Mouse (Mus musculus): ENCODE measurements around the gene Brd1.
A peak's percentile ranks its signal among the peaks of the same experiment; 100 is the strongest.
"Not testable (repeated sequence)": the region's sequence is repeated elsewhere in the genome, so short reads cannot be mapped to it uniquely, and the experiment has no call there.

Brd1 gene

DNA sequence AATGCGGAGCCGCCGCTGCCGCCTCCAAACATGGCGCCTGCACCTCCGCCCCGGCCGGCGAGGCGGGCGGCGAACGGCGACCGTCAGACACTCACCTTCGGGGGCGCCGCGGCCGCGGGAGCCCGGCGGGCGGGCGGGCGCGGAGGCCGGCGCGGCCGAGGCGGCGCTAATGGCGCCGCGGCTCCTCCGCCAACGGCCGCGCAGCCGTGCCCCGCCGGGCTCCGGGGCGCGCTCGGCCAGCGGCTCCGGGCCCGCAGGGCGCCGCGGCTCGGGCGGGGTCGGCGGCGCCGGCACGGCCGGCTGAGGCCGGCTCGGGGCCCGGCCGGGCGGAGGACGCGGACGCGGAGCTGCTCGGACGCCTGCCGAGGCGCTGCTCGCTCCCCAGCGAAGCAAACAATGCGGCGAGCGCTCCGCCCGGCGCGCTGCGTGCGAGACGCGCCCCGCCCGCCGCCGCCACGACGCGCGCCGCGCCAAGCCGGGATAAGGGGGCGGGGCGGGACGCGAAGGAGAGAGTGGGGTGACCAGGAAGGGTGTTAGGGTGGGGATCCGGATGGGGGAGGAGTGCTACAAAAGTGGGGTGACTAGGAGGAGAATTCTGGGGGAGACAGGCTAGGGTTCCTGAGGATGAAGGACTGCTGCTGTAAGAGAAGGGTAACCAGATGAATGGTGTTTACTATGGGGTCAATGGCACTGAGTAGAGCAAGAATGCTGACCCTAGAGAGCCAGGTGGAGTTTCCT lies at the start of gene Brd1:
Brd1 (minus strand) TSS at position 400 of the 738 bp plus-strand sequence.
- peak; percentile 76 to 94 for DNase-seq

DNA sequence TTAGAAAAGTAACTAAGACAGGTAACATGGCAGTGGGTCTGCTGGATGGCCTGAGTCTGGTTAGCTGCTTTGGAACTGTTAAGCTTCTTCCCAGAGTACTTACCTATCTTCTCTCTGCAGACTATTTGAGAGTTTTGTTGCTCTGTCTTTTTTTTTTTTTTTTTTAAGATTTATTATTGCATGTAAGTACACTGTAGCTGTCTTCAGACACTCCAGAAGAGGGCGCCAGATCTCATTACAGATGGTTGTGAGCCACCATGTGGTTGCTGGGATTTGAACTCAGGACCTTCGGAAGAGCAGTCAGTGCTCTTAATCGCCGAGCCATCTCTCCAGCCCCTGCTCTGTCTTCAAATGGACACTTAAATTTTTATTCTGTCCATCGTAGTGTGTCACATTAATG lies 40.6 kb upstream of the Brd1 start:
- DNase-seq, result not testable (repeated sequence)

DNA sequence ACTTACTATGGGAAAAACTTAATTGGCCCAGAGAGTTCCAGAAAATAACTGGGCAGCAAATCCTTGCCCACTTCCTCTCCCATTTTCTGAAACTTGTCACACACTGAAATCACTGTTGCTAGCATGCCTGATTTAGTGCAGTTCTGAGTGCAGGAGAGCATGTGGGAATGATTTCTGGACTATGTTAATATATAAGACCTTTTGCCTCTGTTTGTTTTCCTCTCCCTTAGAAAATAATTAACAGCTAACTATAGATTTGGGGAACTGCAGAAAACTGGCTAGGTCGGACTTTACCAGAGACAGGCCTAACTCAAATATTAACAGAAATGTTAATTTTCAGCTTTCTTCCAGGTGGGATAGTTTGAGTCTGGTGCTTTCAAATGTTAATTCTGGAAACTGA lies 34.5 kb upstream of the Brd1 start:
- DNase-seq, result peak in 1 of 2 experiments; percentile 23

DNA sequence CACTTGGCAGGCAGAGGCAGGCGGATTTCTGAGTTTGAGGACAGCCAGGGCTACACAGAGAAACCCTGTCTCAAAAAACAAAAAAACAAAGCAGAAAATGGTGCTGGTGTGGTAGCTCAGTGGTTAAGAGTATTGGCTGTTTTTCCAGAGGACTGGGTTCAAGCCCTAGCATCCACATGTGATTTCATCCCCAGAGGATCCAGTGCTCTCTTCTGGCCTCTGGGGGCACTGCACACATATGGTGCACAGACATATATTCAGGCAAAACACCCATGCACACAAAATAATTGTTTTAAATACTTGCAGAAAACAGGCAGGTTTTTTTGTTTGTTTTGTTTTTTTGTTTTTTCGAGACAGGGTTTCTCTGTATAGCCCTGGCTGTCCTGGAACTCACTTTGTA lies 32.1 kb upstream of the Brd1 start:
- DNase-seq, result not testable (repeated sequence)

DNA sequence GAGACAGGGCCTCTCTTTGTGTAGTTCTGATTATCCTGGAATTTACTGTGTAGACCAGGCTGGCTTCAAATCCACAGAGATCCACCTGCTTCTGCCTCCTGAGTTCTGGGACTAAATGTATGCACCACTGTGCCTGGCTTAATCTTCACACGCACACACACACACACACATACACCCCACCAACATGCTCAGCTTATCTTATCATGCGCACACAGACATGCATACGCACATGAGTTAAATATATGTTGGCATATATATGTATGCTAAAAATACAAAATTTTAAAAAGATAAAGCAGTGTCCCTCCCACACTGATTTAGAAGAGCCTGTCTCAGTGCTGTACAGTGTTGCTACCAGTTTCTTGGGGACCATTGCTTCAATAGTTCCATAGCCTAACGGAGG lies 27.5 kb upstream of the Brd1 start:
- no peak for DNase-seq

GRCm38 (mm10) chr15:88758061-88758460 lies 24.0 kb upstream of the Brd1 start:
- DNase-seq, result peak; percentile 21 to 52

DNA sequence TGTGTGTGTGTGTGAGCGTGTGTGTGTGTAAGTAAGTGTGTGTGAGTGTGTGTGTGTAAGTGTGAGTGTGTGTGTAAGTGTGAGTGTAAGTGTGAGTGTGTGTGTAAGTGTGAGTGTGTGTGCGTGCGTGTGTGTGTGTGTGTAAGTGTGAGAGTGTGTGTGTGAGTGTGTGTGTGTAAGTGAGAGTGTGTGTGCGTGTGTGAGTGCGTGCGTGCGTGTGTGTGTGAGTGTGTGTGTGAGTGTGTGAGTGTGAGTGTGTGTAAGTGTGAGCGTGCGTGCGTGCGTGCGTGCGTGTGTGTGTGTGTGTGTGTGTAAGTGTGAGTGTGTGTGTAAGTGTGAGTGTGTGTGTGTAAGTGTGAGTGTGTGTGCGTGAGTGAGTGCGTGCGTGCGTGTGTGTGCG lies 21.7 kb upstream of the Brd1 start:
- no peak for DNase-seq

DNA sequence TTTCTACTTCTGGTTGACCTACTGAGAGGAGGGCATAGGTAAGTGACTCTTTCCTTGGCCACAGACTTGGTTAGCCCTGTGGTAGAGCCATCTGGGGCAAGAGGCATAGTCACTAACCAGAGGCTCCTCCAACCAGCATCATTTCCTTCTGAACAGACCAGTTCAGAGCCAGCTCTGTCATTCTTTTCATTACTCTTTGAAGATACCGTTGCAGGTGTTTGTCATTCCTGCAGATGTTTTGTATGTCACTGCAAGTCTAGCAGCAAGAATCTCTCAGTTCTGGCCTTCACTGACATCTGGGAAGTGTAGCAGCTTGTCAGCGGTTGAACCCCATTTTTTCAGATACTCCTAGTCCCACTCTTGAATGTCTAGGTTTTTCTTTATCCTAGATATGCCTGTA lies 20.9 kb upstream of the Brd1 start:
- no peak for DNase-seq

DNA sequence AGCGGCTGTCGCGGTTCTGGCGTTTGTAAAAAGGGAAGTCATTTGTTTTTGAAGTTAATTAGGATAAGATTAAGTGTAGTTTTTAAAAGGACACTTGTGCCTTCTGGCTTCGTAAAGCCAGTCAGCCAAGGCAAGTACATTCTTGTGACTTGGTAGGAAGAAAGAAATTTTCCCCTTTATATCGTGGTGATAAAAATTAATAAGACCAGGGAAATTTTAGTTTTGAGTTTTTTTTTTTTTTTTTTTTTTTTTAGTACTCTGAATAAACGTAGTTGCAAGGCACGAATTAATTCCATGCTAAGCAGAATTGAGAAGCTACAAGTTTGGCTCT lies 18.3 kb upstream of the Brd1 start:
- no peak for DNase-seq

- peak in 1 of 2 experiments; percentile 57 for DNase-seq
These were observed 17.8 kb upstream of the Brd1 start, which contains the start of gene Zbed4 for GRCm38 (mm10) chr15:88751564-88752402. Gene Zbed4, plus strand, starts transcription at chr15:88751660.

DNA sequence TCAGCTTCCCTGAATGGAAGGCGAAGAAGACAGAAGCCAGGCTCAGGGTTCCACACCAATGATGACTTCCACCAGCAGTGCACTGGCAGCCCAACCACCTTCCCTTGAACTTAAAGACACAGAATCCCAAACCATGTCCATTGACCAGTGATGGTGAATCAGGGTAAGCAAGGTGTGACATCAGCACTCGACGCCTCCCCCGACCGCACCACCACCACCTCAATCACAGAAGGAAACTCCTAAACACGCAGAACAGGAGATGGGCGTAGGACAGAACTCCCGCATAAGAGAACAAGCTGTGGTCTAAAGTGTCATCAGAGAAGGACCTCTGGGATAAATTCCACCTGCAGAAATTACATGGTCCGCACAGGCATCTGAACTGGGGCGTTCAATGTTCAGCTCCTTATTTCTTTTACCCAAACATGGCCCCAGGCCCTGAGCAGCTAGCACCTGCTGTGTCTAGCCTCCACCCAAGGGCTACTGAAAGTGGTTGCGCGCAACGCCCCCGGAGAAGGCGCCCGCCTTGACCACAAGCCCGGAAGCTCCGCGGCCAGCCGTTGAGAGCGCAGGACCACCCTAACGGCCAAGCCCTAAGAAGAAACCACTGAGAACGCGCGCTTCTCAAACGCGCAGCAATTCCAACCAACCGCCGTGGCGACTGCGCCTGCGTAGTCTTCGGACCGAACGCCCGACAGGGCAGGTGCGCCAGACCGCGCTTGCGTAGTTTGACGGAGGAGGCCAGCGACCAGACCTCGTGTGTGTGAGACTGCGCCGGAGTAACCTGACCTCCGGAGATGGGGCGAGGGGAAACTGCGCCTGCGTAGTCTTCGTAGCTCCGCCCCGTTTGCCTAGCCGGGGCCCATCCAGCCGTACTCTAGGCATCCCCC lies 16.9 kb upstream of the Brd1 start:
- DNase-seq, result peak; percentile 99

GRCm38 (mm10) chr15:88750032-88750431 lies 16.0 kb upstream of the Brd1 start:
- DNase-seq, result no peak

DNA sequence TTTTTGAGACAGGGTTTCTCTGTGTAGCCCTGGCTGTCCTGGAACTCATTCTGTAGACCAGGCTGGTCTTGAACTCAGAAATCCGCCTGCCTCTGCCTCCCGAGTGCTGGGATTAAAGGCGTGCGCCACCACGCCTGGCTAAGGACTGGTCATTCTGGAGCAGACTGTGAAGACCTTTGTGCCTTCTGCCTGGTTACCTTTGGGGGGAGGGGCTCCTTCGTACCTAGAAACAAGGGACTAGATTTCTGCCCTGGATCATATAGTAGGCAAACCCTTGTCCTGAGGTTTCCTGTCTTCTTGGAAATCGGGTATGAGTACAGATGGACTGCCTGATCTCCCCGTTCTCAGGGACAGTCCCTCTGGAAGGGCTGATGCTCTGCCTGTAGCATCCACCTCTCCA lies 15.6 kb upstream of the Brd1 start:
- DNase-seq, result not testable (repeated sequence)

DNA sequence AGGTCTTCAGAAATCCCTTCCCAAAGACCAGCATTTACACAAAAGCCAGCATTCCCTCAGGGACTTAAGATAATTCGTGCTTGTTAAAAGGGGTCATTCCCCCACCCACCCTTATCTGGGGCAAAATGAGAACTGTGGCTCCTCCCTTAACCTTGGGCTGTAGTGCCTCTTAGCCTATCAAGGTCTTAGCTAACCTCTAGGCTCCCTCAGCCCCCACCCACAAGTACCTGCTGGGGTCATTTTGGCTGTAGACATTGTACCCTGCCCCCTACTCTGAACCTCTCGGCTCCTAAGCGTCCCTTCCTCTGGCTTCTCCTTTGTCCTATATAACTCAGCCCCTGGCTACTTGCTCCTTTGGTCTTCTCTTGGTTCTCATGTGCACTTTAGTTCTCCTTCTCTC lies 11.9 kb upstream of the Brd1 start:
- DNase-seq, result no peak

DNA sequence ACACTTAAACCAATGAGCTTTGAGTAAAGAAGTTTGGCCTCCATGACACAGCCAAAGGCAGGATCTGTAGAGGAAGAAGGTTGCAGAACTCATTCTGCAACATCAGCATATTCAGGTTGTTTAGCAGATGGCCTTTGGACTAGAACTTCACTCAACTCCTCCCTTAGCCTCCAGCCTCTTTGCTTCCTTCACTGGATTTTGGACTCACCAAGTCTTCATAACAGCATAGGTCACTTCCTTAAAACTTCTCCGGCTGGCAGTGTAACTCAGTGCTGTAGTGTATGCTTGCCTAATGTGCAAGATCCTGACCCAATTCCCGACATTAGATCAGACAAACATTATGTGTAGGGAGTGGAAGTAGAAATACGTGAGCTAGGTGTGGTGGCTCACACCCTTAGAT lies 11.3 kb upstream of the Brd1 start:
- peak; percentile 38 to 73 for DNase-seq

DNA sequence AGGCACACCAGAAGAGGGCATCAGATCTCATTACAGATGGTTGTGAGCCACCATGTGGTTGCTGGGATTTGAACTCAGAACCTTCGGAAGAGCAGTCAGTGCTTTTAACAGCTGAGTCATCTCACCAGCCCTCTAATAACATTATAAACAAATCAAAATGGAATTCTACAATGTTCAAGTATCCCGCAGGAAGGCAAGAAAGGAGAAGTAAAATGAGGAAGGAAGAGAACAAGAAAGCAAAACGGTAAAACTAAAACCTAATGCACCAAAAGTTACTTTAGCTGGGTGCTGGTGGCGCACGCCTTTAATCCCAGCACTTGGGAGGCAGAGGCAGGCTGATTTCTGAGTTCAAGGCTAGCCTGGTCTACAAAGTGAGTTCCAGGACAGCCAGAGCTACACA lies 9.3 kb upstream of the Brd1 start:
- DNase-seq, result not testable (repeated sequence)

GRCm38 (mm10) chr15:88741366-88741765 lies 7.3 kb upstream of the Brd1 start:
- no peak for DNase-seq

- DNase-seq, result no peak
These were observed 4.4 kb upstream of the Brd1 start for GRCm38 (mm10) chr15:88738466-88738865.

DNA sequence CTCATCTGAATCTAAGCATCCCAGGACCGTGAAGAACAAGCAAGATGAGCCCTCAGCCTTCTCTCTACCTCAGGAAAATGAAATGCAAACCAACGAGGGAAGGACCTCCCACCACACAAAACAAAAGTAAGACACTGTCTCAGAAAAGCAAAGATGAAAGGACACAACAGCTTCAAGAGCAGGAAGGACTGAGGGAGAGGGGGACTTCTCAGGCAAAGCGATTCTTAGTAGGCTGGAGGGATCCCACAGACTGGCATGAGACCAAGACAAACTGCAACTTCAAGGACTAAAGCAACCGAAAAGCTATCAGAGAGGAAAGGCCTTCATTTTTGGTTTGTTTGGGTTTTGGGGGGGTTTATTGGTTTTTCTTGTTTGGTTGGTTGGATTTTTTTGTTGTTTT lies 2.1 kb upstream of the Brd1 start:
- DNase-seq, result no peak

- DNase-seq, result peak; percentile 72 to 85
These were observed 837 bp downstream of the Brd1 start for GRCm38 (mm10) chr15:88733041-88733751.

- peak in 1 of 2 experiments; percentile 33 for DNase-seq
These were observed 1.5 kb downstream of the Brd1 start for GRCm38 (mm10) chr15:88732405-88733020.

GRCm38 (mm10) chr15:88730717-88731116 lies 3.3 kb downstream of the Brd1 start:
- no peak for DNase-seq

Measured in kidney, postnatal 36 days (tissue).